Mouse (Mus musculus) stomach, postnatal 0 days (tissue): ENCODE results near the gene Taok3.

Experiments
- CTCF ChIP-seq: IDR thresholded peaks from 2 replicates; pipeline ENCODE4 v1.5.1; 2016; ENCODE audit warnings: antibody characterized with exemption, low read depth, mild to moderate bottlenecking, moderate library complexity
- EP300 ChIP-seq: optimal IDR thresholded peaks from 2 replicates; pipeline ENCODE3; 2016; ENCODE audit warnings: antibody characterized with exemption

GRCm38 (mm10) chr5:117278809-117279668, 159.1 kb downstream of the Taok3 start:
- no peak for TF ChIP-seq CTCF
- no peak for TF ChIP-seq EP300
